Mouse (Mus musculus) adrenal gland, postnatal 36 days (tissue): ENCODE results near the gene Tas1r3. TPM values are rescaled to one million over a fixed set of nuclear protein-coding genes. Genes with fewer than 3 reads are reported as not detected.

Source experiments
- DNase-seq, 2 experiments: peaks; one replicate each; pipeline ENCODE4 v3.0.0; 2021; ENCODE audit warnings: mixed read lengths in 1 of 2
- long read RNA-seq, 2 experiments: library from polyadenylated mRNA; stranded (forward); transcript quantifications; one replicate each; pipeline ENCODE4 v2.0.0; 2021; ENCODE audit warnings: borderline sequencing depth in 2 of 2
- total RNA-seq, 2 experiments: library from RNA; stranded (reverse); gene quantifications; 2 replicates each; pipeline ENCODE4 v1.2.3; 2021

Gene Tas1r3
- under 1 TPM; 0.23 TPM for total RNA-seq
- long read RNA-seq, experiment 1: 0 reads
- long read RNA-seq, experiment 2: 0 reads

DNA sequence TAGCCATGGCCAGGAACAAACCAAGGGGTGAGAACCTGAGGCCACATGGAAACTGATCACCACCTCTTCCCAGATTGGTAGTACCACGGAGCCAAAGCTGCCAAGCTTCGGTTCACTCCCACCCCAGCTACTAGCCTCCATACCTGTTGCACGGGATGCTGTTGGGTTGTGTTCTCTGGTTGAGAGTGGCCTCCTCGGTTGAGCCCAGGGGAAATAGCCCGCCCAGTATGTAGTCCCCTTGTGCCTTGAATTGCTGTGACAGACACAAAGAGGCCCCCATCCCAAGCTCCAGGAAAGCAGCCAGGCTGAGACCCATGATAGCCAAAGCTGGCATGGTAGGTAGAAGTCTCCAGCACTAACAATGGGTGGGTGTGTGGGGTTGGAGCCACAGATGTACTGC lies at the start of gene Tas1r3:
Gene Tas1r3 (minus strand): TSS at position 362 of the 400 bp plus-strand sequence.
- no peak for DNase-seq

GRCm38 (mm10) chr4:155908751-155909150 lies 45.6 kb upstream of the Tas1r3 start:
- no peak for DNase-seq

DNA sequence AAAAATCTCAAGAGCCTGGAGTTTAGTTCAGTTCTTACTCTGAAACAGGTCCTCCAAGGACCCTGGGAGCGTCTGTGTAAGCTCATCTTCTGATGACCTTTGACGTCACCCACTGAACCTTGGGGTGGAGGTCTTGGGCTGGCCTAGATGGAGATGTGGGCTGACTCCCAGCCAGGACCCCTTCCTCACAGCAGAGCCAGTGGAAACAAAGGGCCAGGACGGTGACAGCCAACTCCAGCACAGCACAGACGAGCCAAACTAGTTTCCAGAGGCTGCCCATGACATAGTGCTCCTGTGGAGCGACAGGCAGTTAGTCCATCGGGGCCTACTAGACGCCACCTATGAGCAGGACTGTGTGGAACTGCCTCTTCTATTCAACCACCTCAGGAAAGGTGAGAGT lies 45.1 kb upstream of the Tas1r3 start:
- DNase-seq: no peak

GRCm38 (mm10) chr4:155907003-155907402 lies 43.8 kb upstream of the Tas1r3 start:
- no peak for DNase-seq

DNA sequence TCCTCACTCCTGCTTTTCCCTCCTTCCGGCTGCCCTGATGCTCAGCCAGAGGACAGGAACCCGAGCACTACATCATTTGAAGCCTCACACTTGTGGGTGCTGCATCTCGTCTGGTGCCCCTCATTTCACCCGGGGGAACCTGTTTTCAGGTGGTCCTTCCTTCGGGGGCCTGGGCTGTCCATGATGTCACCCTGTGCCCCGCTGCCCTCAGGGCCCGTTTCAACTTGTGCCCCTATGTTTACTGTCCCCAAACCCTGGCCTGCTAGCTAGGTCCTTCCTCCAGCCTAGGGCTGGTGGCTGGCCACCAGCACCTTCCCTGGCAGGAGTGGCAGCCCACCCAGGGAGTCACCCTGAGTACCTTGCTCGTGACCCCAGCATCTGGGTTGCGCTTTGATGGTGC lies 43.0 kb upstream of the Tas1r3 start:
- no peak for DNase-seq

DNA sequence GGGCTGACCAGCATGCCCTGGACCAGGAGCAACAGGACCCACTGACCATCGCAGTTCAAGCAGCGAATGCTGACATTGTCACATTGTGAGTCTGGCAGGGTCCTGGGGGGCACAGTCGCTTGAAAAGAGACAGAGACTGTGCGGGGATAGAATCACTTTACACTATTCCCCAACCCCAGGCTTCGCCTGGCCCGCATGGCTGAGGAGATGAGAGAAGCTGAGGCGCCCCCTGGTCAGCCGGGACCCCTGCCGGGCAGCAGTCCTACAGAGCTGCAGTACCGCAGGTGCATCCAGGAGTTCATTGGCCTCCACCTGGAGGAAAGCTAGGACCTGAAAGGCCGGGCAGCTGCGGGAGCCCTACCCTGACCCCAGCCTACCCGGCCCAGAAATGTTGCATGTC lies 42.5 kb upstream of the Tas1r3 start:
- DNase-seq: no peak

DNA sequence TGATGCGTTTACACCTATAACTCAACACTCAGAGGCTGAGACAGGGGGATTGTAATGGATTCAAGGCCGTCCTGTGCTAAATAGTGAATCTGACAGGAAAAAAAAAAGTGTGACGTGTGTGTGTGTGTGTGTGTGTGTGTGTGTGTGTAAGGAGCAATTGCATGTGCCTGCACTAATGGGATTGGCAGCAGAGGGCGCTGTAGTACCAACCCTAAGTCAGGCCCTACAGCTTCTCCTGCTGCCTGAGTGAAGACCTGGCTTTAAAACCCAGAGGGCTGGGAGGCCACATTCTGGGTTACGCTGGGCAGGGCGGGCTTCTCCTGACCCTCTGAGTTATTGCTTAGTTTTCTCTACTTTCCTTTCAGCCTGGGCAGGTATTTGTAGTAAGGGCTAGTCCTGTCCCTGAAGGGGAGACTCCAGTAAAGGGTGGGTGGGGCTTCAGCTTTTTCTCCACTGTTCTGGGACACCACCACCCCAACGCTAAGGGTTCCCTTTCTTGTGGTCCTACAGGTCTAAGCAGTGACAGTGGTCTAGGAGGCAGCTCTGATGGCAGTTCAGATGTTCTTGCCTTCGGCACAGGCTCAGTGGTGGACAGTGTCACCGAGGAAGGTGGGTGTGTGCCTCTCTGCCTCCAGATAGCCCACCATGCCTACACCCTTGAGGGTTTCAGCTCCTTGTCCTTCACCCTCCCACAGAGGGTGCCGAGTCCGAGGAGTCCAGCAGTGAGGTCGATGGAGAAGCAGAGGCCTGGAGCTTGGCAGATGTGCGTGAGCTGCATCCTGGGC lies 41.3 kb upstream of the Tas1r3 start:
- no peak for DNase-seq

GRCm38 (mm10) chr4:155903246-155903645 lies 40.1 kb upstream of the Tas1r3 start:
- DNase-seq: no peak

- DNase-seq: peak; percentile 42 to 58
Observed at GRCm38 (mm10) chr4:155901205-155901604, 38.0 kb upstream of the Tas1r3 start.

GRCm38 (mm10) chr4:155899355-155899754 lies 36.2 kb upstream of the Tas1r3 start:
- DNase-seq: no peak

- DNase-seq: no peak
Observed at GRCm38 (mm10) chr4:155898318-155898717, 35.2 kb upstream of the Tas1r3 start.

DNA sequence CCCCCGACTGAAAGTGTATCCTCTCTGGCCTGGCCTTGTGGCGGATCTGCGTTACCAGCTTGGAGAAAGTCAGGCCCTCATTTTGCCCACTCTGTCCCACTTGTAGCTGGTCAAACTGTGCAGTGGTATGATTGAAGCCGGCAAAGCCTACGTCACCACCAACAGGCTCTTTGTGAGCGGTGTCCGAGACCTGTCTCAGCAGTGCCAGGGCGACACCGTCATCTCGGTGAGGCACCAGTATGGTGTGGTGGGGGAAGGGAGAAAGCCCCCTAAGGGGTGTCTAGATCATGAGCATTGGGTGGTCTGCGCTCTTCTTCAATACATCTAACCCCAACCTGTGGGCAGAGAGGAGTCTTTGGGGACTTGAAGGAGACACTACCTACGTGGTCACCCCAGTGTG lies 33.3 kb upstream of the Tas1r3 start:
- DNase-seq: no peak

DNA sequence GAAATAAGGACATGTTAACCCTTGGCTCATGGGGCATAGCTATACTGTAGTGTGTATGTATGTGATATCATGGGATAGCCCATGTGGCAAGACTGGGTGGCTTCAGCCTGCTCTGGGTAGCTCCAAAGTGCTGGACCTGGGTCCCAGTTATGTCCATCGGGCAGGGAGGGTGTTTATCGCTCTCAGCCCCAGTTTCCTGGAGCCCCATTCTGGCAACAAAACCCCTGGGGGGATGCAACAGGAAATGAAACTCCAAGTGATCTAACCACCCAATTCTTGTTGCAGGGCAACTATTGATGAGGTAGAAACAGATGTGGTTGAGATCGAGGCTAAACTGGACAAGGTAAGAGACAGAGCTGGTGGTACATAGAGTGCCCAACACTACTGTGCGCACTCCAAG lies 32.7 kb upstream of the Tas1r3 start:
- no peak for DNase-seq

- DNase-seq: peak; percentile 53 to 72
Observed at GRCm38 (mm10) chr4:155895216-155895615, 32.1 kb upstream of the Tas1r3 start.

DNA sequence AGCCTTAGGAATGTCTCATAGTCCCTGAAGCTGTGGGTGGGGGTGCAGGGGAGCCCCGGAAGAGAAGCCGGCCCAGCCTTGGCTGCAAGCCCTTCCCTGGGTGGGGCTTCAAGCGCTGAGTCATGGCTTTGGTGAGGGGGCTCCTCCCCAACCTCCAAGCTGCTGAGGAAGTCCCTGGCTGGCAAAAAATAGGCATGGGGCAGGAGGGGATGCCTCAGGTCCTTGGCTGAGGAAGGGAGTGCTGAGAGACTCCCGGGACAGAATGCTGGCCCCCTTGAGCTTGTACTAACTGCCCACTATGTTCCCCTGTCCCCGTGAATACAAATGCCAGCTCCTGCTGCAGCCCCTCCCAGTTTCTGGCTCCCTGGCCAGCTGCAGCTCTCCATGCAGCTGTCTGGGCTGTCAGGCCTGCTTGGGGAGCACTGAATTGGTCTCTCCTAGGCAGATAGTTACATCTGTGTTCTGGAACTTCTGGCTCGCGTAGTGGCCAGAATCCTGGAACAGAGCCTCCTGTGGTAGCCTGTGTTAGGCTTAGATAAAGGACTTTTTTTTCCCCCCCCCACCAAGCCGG lies 31.2 kb upstream of the Tas1r3 start:
- peak; percentile 82 to 86 for DNase-seq

DNA sequence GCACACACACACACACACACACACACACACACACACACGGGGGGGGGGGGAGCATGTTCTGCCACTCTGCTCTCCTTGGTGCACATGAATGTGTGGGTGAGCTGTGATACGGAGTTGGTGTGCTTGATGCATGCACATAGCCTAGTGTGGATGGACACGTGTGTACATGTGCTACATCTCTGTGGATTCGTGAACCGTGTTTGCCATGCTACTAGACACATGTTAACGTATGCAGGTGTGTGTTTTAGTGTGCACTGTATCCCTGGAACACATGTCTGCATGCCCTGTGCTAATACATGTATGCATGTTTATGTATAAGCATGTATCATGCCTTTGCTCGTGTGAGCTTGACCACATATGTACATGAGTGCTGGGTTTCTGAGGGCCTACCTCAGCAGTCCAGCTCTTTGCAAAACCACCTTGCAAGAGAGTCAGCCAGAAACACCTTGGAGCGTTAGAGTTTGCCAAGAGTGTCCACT lies 30.1 kb upstream of the Tas1r3 start:
- no peak for DNase-seq

DNA sequence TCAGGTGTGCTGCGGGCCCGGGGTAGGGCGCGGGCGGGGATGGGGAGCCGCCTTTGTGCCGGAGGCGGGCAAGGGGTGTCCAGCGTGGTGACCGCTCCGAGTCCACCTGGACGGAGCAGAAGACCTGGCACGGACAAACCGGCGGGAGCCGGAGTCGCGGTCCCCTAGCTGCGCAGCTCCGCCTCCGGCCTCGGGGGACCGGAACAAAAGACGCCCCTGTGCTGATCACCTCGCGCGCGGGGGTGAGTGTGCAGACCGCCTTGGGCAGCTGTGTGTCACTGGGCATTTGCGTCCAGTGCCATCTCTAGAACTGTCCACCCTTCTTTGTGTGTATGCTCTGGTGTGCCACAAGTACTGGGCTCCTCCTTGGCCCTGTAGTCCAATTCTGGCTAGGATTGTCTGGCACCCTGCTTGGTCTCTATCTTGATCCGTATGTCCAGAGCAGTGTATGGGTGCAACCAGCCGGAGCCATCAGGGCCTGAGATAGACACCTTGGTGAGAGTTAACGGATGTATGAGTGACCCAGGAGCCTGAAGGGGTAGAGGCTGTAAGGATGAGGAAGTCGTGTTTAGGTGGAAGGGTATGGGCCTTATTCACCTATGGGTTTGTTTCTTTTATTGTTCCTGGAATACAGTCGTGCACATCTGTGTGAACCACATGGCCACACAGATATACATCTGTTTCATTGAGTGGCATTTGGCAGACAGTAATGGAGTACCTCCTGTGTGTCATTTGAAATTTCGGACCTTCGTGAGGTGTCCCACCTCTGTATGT lies 29.5 kb upstream of the Tas1r3 start:
- DNase-seq: peak; percentile 49 to 64

DNA sequence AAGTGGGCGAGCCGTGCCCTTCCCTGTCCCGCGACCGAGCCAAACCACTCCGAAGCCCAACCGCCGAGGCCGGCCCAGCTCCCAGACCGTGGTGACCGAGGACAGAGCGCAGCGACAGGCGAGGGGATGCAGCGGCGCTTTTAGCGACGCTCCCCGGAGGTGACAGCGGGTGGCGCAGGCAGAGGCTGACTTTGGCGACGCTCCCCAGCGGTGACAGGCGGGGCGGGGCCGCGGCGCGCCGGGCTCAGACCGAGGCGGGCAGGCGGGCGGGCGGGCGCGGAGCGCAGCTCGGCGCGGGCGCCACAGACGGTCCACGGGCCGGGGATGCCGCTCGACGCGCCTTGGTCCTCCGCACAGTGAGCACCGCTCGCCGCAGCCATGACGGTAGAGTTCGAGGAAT lies 28.9 kb upstream of the Tas1r3 start:
- DNase-seq: peak; percentile 90 to 93

- peak; percentile 98 to 99 for DNase-seq
Observed at GRCm38 (mm10) chr4:155891551-155892001, 28.4 kb upstream of the Tas1r3 start, which contains the start of the genes Pusl1 and Acap3. Gene Pusl1, minus strand, starts transcription at chr4:155891781. Gene Acap3, plus strand, starts transcription at chr4:155891822.

GRCm38 (mm10) chr4:155891011-155891471 lies 27.9 kb upstream of the Tas1r3 start:
- no peak for DNase-seq

- no peak for DNase-seq
Observed at GRCm38 (mm10) chr4:155889316-155889715, 26.2 kb upstream of the Tas1r3 start.

- no peak for DNase-seq
Observed at GRCm38 (mm10) chr4:155888181-155888580, 25.0 kb upstream of the Tas1r3 start.

- DNase-seq: no peak
Observed at GRCm38 (mm10) chr4:155887674-155888073, 24.5 kb upstream of the Tas1r3 start.
